Mouse (Mus musculus) megakaryocyte, embryonic 14.5 days (primary cell): Measurements from ENCODE around the gene Rnf169.

Experiments used
- FLI1 ChIP-seq: IDR thresholded peaks from 2 replicates; pipeline ENCODE4 v1.6.1; 2012; ENCODE audit warnings: low read length, inconsistent platforms, mixed read lengths
- GATA1 ChIP-seq: IDR thresholded peaks from 3 replicates; pipeline ENCODE4 v1.6.1; 2012; ENCODE audit warnings: mixed read lengths, low read length, inconsistent platforms, borderline replicate concordance

GRCm38 (mm10) chr7:99887743-99888142 lies 92.5 kb downstream of the Rnf169 start:
- TF ChIP-seq GATA1: no peak
- no peak for TF ChIP-seq FLI1
